Mouse (Mus musculus) liver, embryonic 15.5 days (tissue): ENCODE results near the gene Slc35f5. TPM values are rescaled to one million over a fixed set of nuclear protein-coding genes. Genes with fewer than 3 reads are reported as not detected.

Experiments used
- ATAC-seq: fragments of 200-750 bp; cut with Nextera tagmentation; 2 replicates; pipeline ENCODE4 v1.8.0; 2017; ENCODE audit warnings: moderate number of reproducible peaks, mild to moderate bottlenecking, moderate library complexity; ENCODE audit not compliant: insufficient read depth
- H3K27ac ChIP-seq: fragments of 300-500 bp; sonication (generic); replicated peaks from 2 replicates; pipeline ENCODE4 v1.5.1; 2015; ENCODE audit warnings: mild to moderate bottlenecking, inconsistent platforms
- H3K27me3 ChIP-seq: fragments of 300-500 bp; sonication (generic); 2 replicates; pipeline ENCODE4 v1.6.1; 2015; ENCODE audit warnings: mild to moderate bottlenecking, inconsistent platforms
- H3K36me3 ChIP-seq: fragments of 300-500 bp; sonication (generic); replicated peaks from 2 replicates; pipeline ENCODE4 v1.6.1; 2015; ENCODE audit warnings: moderate library complexity, mild to moderate bottlenecking, inconsistent platforms
- H3K4me1 ChIP-seq: fragments of 300-500 bp; sonication (generic); replicated peaks from 2 replicates; pipeline ENCODE4 v1.6.1; 2015; ENCODE audit warnings: inconsistent platforms
- H3K4me2 ChIP-seq: fragments of 300-500 bp; sonication (generic); 2 replicates; pipeline ENCODE4 v1.6.1; 2015; ENCODE audit warnings: moderate library complexity, mild to moderate bottlenecking, inconsistent platforms
- H3K4me3 ChIP-seq: fragments of 300-500 bp; sonication (generic); replicated peaks from 2 replicates; pipeline ENCODE4 v1.5.1; 2015; ENCODE audit warnings: mild to moderate bottlenecking, inconsistent platforms
- H3K9ac ChIP-seq: fragments of 300-500 bp; sonication (generic); 2 replicates; pipeline ENCODE4 v1.6.1; 2015; ENCODE audit warnings: moderate library complexity, mild to moderate bottlenecking, inconsistent platforms
- H3K9me3 ChIP-seq: fragments of 300-500 bp; sonication (generic); replicated peaks from 2 replicates; pipeline ENCODE4 v1.6.1; 2016; ENCODE audit warnings: inconsistent platforms
- WGBS: fragments of 180-500 bp; shearing (Covaris S2); methylation state at CpG from one replicate; pipeline ENCODE4 v1.1.7; 2015; ENCODE audit warnings: mixed read lengths; ENCODE audit not compliant: insufficient replicate concordance; 5-methylcytosine and 5-hydroxymethylcytosine counted together
- polyA plus RNA-seq: library from polyadenylated mRNA; unstranded; fragments of >200 nt; fragmentation: Nextera tagmentation; extraction: Ambion mirVana; gene quantifications from 2 replicates; pipeline ENCODE4 v1.2.1, GENCODE M21; 2015

Gene Slc35f5
- polyA plus RNA-seq, 1 experiment from 2014 or later = 28.7 TPM

DNA sequence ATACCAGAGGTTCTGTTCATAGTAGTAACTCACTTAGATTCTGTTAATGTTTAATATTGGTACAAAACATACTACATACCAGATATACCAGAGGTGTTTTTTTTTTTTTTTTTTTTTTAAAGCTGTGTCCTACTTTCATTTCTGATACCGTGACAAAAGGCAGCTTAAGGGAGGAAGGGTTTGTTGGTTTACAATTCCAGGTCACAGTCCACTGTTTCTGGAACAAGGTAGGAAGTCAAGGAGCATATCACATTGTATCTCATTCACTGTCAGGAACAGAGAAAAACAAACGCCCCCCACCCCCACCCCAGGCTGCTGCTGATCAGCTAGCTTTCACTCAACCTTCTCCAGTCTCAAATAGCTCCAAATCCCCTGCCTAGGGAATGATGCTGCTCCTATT, 21.1 kb upstream of the Slc35f5 start:
- no peak overlapping the region for H3K27ac ChIP-seq
- H3K9ac ChIP-seq = no peak overlapping the region
- H3K9me3 ChIP-seq = no peaks in the 10 kb centered on the region
- no peak overlapping the region for H3K4me3 ChIP-seq
- no peaks in the 10 kb centered on the region for H3K4me1 ChIP-seq
- WGBS = 51% methylated on average over 2 of the region's 2 CpGs
- no peaks in the 10 kb centered on the region for H3K27me3 ChIP-seq
- no peaks in the 10 kb centered on the region for H3K36me3 ChIP-seq
- no peak overlapping the region for H3K4me2 ChIP-seq
- no peak for ATAC-seq

DNA sequence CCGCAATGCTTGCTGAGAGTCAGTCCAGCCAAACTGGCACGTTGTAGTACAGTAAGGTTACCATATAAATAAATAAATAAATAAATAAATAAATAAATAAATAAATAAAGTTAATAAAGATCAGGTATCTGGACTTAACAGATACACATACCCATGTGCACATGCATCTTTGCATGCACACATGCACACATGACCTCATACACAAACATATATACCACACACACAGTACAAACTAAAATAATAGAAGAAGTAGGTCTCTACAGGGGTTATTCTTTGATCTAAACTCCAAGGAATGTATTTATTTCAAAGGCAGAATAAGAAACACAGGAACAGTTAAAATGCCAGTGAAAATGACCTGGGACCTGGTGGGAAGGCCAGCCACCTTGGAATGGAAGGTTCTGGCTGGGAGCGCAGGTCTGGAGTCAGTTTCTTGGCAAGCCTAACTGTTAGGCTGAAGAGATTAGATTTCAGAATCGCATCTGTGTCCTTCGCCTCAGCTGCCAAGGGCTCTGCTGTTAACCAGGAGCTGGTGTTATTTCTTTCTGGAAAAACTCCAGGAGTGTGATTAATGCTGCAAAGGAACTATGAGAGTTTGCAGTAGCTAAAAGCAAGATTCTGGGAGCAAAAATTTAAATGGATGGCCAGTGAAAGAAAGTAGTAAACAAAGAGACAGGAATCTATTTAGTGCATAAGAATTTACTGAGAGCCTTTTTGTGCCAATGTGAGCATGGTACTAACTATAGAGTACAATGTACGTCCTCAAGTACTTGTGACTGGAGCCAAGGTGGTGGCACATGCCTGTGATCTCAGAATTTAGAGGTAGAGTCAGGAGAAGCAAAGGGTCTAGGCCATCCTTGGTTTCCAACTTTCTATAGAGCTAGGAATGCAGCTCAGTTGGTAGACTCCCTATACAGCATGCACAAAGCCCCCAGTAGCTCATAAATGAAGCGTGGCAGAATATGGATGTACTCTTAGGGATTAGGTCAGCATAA, 18.1 kb upstream of the Slc35f5 start:
- 61% methylated on average over 7 of the region's 7 CpGs for WGBS
- H3K27me3 ChIP-seq = no peaks in the 10 kb centered on the region
- no peak for ATAC-seq

DNA sequence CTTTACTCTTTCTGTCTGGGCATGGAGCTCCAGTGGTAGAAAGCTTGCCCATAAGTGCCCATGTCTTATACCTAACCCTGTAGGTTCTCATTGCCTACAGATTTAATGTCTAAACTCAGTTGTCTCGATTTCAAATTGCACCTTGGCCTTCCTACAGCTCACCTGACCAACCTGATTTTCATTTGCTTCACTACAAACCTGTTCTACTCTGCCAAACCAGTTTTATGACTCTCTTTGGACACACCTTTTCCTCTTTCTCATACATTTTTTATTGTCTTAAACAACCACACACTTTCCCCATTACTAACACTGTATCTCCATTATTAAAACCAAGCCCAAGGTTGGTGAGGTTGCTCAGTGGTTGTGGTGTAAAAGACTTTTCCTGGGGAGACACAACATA, 10.5 kb upstream of the Slc35f5 start:
- Histone ChIP-seq H3K27ac (0 out of 2 replicates have a peak overlapping the region, but pooled peaks have one; percentile 14), H3K4me2 (no peak overlapping the region), H3K9me3 (no peaks in the 10 kb centered on the region), H3K4me1 (no peaks in the 10 kb centered on the region), H3K27me3 (no peaks in the 10 kb centered on the region), H3K36me3 (no peaks in the 10 kb centered on the region), H3K9ac (no peak overlapping the region), H3K4me3 (no peak overlapping the region)
- WGBS = 16% methylated on average over 1 of the region's 1 CpGs
- no peak for ATAC-seq

More for the DNA sequence above, 18.1 kb upstream of the Slc35f5 start:
- H3K4me3 ChIP-seq = no peak overlapping the region
- H3K9me3 ChIP-seq = no peaks in the 10 kb centered on the region
- no peak overlapping the region for H3K27ac ChIP-seq
- no peaks in the 10 kb centered on the region for H3K36me3 ChIP-seq
- no peak overlapping the region for H3K9ac ChIP-seq
- no peak overlapping the region for H3K4me2 ChIP-seq
- no peaks in the 10 kb centered on the region for H3K4me1 ChIP-seq

DNA sequence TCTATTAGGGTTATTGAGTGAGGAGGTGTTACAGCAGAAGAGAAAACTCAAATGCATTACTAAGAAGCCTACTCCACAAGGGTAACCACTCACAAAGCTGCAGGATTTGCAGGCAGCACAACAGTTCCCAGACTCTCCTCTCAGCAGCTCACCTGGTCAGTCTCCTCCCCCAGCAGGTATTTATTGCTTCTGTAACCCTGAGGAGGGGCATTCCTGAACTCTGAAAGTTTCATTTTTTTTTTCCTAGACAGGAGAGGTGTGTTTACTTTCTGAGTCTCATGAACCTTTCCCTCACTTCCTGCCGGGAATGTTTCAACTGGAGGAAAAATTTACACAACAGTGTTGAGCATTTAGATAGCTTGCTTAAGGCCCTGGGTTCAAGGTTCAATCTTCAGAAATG, 10.0 kb upstream of the Slc35f5 start:
- H3K4me2 ChIP-seq = no peak overlapping the region
- no peaks in the 10 kb centered on the region for H3K9me3 ChIP-seq
- H3K36me3 ChIP-seq = no peaks in the 10 kb centered on the region
- H3K27me3 ChIP-seq = no peaks in the 10 kb centered on the region
- H3K4me1 ChIP-seq = no peaks in the 10 kb centered on the region
- H3K9ac ChIP-seq = no peak overlapping the region
- no peak overlapping the region for H3K4me3 ChIP-seq
- no peak for ATAC-seq
- peak overlapping the region; percentile 14; the same call in 1 of the 2 replicates for H3K27ac ChIP-seq
- WGBS = 46% methylated on average over 1 of the region's 1 CpGs

DNA sequence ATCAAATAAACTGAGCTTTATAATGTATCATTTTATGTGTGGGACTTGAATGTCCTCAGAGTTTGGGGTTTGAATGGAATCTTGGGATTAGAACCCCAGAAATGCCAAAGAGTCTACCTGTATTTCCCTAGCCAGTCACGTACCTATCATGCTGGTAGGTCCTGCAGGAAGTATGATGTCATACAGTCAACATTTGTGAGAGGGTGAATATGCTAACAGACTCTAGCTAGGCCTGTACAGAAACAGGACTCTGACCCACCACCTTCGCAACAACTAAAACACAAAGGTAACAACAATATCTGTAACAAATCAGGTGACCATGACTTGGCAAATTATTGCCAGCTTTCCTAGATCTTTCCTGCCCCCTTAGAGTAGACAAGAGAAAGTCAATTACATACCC, 8.8 kb upstream of the Slc35f5 start:
- peak; percentile 87 for ATAC-seq
- H3K4me3 ChIP-seq = no peak overlapping the region
- no peaks in the 10 kb centered on the region for H3K27me3 ChIP-seq
- no peaks in the 10 kb centered on the region for H3K36me3 ChIP-seq
- no peaks in the 10 kb centered on the region for H3K4me1 ChIP-seq
- H3K9ac ChIP-seq = no peak overlapping the region
- H3K4me2 ChIP-seq = no peak overlapping the region
- H3K9me3 ChIP-seq = no peaks in the 10 kb centered on the region
- WGBS = 53% methylated on average over 2 of the region's 2 CpGs
- H3K27ac ChIP-seq = no peak overlapping the region; the same call in 1 of the 2 replicates

DNA sequence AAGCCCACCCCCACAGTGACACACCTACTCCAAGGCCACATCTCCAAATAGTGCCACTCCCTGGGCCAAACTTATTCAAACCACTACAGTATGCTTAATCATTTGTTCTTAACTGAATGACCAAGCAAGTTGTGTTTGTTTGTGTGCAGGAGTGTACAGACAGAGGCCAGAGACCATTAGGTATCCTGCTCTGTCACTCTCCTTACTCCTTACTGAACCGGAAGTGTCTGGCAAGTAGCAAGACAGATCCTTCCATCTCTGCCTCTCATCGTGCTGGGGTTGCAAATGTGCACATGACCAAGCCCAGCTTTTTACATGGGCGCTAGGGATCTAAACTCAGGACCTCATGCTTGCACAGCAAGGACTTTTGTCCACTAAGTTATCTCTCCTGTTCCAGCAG, 1.1 kb upstream of the Slc35f5 start:
- Histone ChIP-seq H3K27ac (no peak overlapping the region), H3K4me1 (peaks cover 31% of the 10 kb centered on the region), H3K4me2 (peak overlapping the region; percentile 88; the same call in 1 of the 2 replicates), H3K27me3 (no peaks in the 10 kb centered on the region; the same call in 1 of the 2 replicates), H3K36me3 (no peaks in the 10 kb centered on the region), H3K9ac (no peak overlapping the region), H3K4me3 (no peak overlapping the region), H3K9me3 (no peaks in the 10 kb centered on the region)
- no peak for ATAC-seq
- 58% methylated on average over 3 of the region's 3 CpGs for WGBS

DNA sequence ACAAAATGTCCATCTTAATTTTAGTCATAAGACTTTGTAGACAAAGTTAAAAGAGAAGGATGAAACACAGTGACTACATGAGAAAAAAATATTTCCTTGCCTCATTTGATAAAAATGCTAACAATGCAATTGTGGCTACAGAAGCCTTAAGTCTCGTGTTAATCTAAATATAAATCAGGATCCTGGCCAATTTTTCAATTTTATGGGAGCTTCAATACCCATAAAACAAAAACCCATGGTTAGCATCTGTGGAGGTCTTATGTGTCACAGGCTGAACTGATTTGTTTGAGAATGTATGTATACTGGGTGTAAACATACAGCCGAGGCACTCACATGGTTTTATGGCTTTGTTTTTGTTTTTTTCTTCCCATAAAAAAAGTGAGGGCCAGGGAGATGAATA, 674 bp upstream of the Slc35f5 start:
- no peak for ATAC-seq
- Histone ChIP-seq H3K36me3 (no peaks in the 10 kb centered on the region), H3K9me3 (no peaks in the 10 kb centered on the region), H3K4me2 (peak overlapping the region; percentile 88), H3K27ac (peak overlapping the region; percentile 84), H3K27me3 (no peaks in the 10 kb centered on the region; the same call in 1 of the 2 replicates), H3K4me3 (peak overlapping the region; percentile 72), H3K4me1 (peaks cover 31% of the 10 kb centered on the region), H3K9ac (peak overlapping the region; percentile 56)
- 22% methylated on average over 2 of the region's 2 CpGs for WGBS

DNA sequence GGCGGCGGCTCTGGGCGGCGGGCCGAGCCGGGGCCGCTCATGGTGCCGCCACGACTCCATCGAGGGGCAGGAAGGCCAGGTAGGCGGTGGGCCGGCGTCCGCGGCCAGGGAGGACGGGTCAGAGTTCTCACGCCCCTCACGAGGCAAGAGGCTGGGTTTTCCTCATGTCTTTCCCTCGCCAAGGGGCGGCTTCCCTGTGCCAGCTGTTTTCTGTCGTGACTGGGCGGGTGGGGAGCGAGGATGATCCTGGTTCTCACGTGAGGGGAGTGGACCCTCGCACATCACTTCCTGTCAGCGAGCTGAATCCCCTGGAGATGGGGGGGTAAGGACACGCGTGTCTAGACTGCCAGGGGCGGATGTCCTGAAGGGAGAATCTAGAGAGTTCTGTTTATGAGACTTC, 811 bp downstream of the Slc35f5 start:
- Histone ChIP-seq H3K4me1 (peaks cover 31% of the 10 kb centered on the region), H3K4me3 (peak overlapping the region; percentile 72), H3K9ac (peak overlapping the region; percentile 64), H3K4me2 (peak overlapping the region; percentile 88), H3K27me3 (no peaks in the 10 kb centered on the region; the same call in 1 of the 2 replicates), H3K27ac (peak overlapping the region; percentile 64), H3K36me3 (no peaks in the 10 kb centered on the region), H3K9me3 (no peaks in the 10 kb centered on the region)
- no peak; the same call in 1 of the 2 replicates for ATAC-seq
- WGBS = under 1% methylated on average over 29 of the region's 29 CpGs

DNA sequence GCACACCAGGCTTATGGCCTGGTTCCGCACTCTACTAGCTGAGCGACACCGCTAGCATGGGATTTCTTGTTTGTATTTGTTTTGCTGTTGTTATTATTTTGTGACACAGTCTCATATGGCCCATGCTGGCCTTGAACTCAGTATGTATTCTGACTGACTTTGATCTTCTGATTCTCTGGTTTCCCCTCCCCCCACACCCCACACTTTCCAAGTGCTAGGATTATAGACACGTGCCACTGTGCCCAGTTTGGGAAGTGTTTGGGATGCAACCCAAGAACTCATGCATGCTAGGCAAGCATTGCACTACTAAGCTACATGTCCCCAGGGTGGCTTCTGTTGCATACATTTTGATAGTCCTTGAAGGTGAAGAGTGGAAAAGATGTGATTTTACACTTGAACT, 1.4 kb downstream of the Slc35f5 start:
- H3K9ac ChIP-seq = no peak overlapping the region
- ATAC-seq = no peak
- no peaks in the 10 kb centered on the region for H3K36me3 ChIP-seq
- H3K4me1 ChIP-seq = peaks cover 31% of the 10 kb centered on the region
- no peak overlapping the region for H3K27ac ChIP-seq
- H3K4me2 ChIP-seq = peak overlapping the region; percentile 88
- WGBS = 75% methylated on average over 4 of the region's 4 CpGs
- no peaks in the 10 kb centered on the region for H3K9me3 ChIP-seq
- H3K4me3 ChIP-seq = peak overlapping the region; percentile 72
- no peaks in the 10 kb centered on the region; the same call in 1 of the 2 replicates for H3K27me3 ChIP-seq

DNA sequence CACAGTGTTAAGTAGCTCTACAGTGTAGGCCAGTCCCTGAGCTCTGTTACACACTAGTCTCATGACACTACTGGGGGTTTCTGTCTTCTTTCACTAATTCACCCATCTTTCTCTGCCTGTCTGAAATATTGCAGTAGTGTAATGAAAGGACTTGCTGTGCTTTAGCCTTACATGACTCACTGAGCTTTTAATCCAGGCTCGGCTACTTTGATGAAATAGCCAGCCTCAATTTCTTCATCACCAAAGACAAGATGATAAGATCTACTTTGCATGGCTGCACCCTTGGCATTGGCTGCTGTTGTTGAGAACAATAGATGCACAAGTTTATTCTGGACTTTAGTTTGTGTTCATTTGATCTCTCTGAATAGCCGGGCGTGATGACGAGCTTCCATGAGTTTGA, 7.7 kb downstream of the Slc35f5 start:
- no peak for ATAC-seq
- no peak overlapping the region for H3K9ac ChIP-seq
- no peaks in the 10 kb centered on the region for H3K9me3 ChIP-seq
- no peaks in the 10 kb centered on the region for H3K27me3 ChIP-seq
- H3K4me2 ChIP-seq = no peak overlapping the region
- no peaks in the 10 kb centered on the region for H3K4me1 ChIP-seq
- H3K36me3 ChIP-seq = peaks cover 15% of the 10 kb centered on the region
- no peak overlapping the region for H3K4me3 ChIP-seq
- 73% methylated on average over 4 of the region's 4 CpGs for WGBS
- H3K27ac ChIP-seq = no peak overlapping the region

DNA sequence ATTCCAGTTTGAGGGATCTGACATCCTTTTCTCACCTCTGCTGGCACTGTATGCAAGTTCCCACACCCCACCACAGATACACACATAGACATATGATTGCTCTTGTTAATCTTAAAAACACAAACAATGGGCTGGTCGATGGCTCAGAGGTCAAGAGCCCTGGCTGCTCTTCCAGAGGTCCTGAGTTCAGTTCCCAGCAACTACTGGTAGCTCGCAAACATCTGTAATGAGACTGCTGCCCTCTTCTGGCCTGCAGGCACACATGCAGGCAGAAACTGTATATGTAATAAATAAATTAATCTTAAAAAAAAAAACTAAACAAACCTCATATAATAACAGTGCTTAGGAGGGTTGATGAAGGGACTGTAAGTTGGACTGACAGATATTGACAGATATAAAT, 13.8 kb downstream of the Slc35f5 start:
- Histone ChIP-seq H3K4me3 (no peak overlapping the region), H3K9me3 (no peaks in the 10 kb centered on the region), H3K27ac (no peak overlapping the region), H3K27me3 (no peaks in the 10 kb centered on the region), H3K9ac (no peak overlapping the region), H3K4me2 (no peak overlapping the region), H3K36me3 (peaks cover 19% of the 10 kb centered on the region), H3K4me1 (no peaks in the 10 kb centered on the region)
- 57% methylated on average over 2 of the region's 2 CpGs for WGBS
- ATAC-seq = no peak
